Mouse (Mus musculus) stomach, embryonic 14.5 days (tissue): Measurements from ENCODE around the gene Prickle4. TPM values are rescaled to one million over a fixed set of nuclear protein-coding genes. Genes with fewer than 3 reads are reported as not detected.
A peak's percentile ranks its signal among the peaks of the same experiment; 100 is the strongest.

Experiments
- ATAC-seq: fragments of 200-750 bp; cut with Nextera tagmentation; 2 replicates; pipeline ENCODE4 v1.8.0; 2017; ENCODE audit warnings: low read depth, moderate TSS enrichment; ENCODE audit not compliant: insufficient number of reproducible peaks, insufficient read depth, low FRiP score
- H3K27ac ChIP-seq: fragments of 300-500 bp; sonication (generic); 2 replicates; pipeline ENCODE4 v1.5.1; 2014; ENCODE audit warnings: mild to moderate bottlenecking, low read length, moderate library complexity, mixed read lengths
- H3K27me3 ChIP-seq: fragments of 300-500 bp; sonication (generic); 2 replicates; pipeline ENCODE4 v1.6.1; 2014; ENCODE audit warnings: low read length, control low read depth, mixed read lengths; ENCODE audit not compliant: control insufficient read depth, insufficient read depth
- H3K36me3 ChIP-seq: fragments of 300-500 bp; sonication (generic); 2 replicates; pipeline ENCODE4 v1.6.1; 2014; ENCODE audit warnings: mild to moderate bottlenecking, control low read depth, low read length, moderate library complexity, mixed read lengths; ENCODE audit not compliant: control insufficient read depth, insufficient read depth
- H3K4me1 ChIP-seq: fragments of 300-500 bp; sonication (generic); 2 replicates; pipeline ENCODE4 v1.6.1; 2014; ENCODE audit warnings: low read length, control low read depth, mixed read lengths; ENCODE audit not compliant: control insufficient read depth, insufficient read depth
- H3K4me2 ChIP-seq: fragments of 300-500 bp; sonication (generic); replicated peaks from 2 replicates; pipeline ENCODE4 v1.6.1; 2014; ENCODE audit warnings: low read depth, low read length, control low read depth
- H3K4me3 ChIP-seq: fragments of 300-500 bp; sonication (generic); 2 replicates; pipeline ENCODE4 v1.5.1; 2014; ENCODE audit warnings: low read depth, low read length, control low read depth
- H3K9ac ChIP-seq: fragments of 300-500 bp; sonication (generic); replicated peaks from 2 replicates; pipeline ENCODE4 v1.6.1; 2014; ENCODE audit warnings: low read depth, mild to moderate bottlenecking, control low read depth, low read length, moderate library complexity, mixed read lengths
- H3K9me3 ChIP-seq: fragments of 300-500 bp; sonication (generic); 2 replicates; pipeline ENCODE4 v1.6.1; 2016; ENCODE audit warnings: low read depth, low read length, control low read depth; ENCODE audit not compliant: control insufficient read depth
- WGBS: fragments of 180-500 bp; shearing (Covaris S2); extraction: QIAGEN DNeasy Blood & Tissue Kit; methylation state at CpG from one replicate; pipeline ENCODE4 v1.1.7; 2014; 5-methylcytosine and 5-hydroxymethylcytosine counted together
- polyA plus RNA-seq: library from polyadenylated mRNA; unstranded; fragments of >200 nt; fragmentation: Nextera tagmentation; extraction: Ambion mirVana; gene quantifications from 2 replicates; pipeline ENCODE4 v1.2.1, GENCODE M21; 2014

The Prickle4 gene
- 2.0 and 2.1 TPM in 2 replicates for polyA plus RNA-seq

GRCm38 (mm10) chr17:47694503-47695336 lies at the start of gene Prickle4:
Gene Prickle4 (minus strand): TSS chr17:47694736.
- Histone ChIP-seq H3K27me3 (no peaks in the 10 kb centered on the region), H3K4me1 (peaks cover 8% of the 10 kb centered on the region; the same call in 1 of the 2 replicates), H3K4me3 (peak within 1 kb of the TSS; percentile 59), H3K9me3 (no peaks in the 10 kb centered on the region), H3K9ac (peak within 1 kb of the TSS; percentile 74), H3K36me3 (no peaks in the 10 kb centered on the region), H3K27ac (peak within 1 kb of the TSS; percentile 27), H3K4me2 (peak within 1 kb of the TSS; percentile 82)
- WGBS: under 1% methylated on average over 78 of the region's 82 CpGs
- peak; percentile 90 for ATAC-seq

- H3K9ac ChIP-seq: no peak overlapping the region
- WGBS: 93% methylated on average over 14 of the region's 14 CpGs
- H3K9me3 ChIP-seq: no peaks in the 10 kb centered on the region
- no peak overlapping the region for H3K27ac ChIP-seq
- peaks cover 4% of the 10 kb centered on the region for H3K4me1 ChIP-seq
- H3K4me3 ChIP-seq: no peak overlapping the region
- H3K36me3 ChIP-seq: no peaks in the 10 kb centered on the region
- no peak overlapping the region for H3K4me2 ChIP-seq
- no peak for ATAC-seq
- H3K27me3 ChIP-seq: no peaks in the 10 kb centered on the region
These were observed 49.5 kb upstream of the Prickle4 start for GRCm38 (mm10) chr17:47744086-47744485.

GRCm38 (mm10) chr17:47742991-47743734 lies 48.6 kb upstream of the Prickle4 start:
- Histone ChIP-seq H3K9me3 (no peaks in the 10 kb centered on the region), H3K4me1 (peaks cover 6% of the 10 kb centered on the region; the same call in 1 of the 2 replicates), H3K4me3 (no peak overlapping the region), H3K36me3 (no peaks in the 10 kb centered on the region), H3K27me3 (no peaks in the 10 kb centered on the region), H3K27ac (no peak overlapping the region), H3K9ac (no peak overlapping the region), H3K4me2 (no peak overlapping the region)
- ATAC-seq: no peak
- WGBS: 38% methylated on average over 16 of the region's 16 CpGs

GRCm38 (mm10) chr17:47740186-47740585 lies 45.6 kb upstream of the Prickle4 start:
- ATAC-seq: no peak
- 83% methylated on average over 2 of the region's 2 CpGs for WGBS
- peaks cover 6% of the 10 kb centered on the region; the same call in 1 of the 2 replicates for H3K4me1 ChIP-seq
- no peaks in the 10 kb centered on the region for H3K27me3 ChIP-seq
- no peak overlapping the region for H3K27ac ChIP-seq
- H3K36me3 ChIP-seq: no peaks in the 10 kb centered on the region
- H3K4me2 ChIP-seq: no peak overlapping the region
- no peaks in the 10 kb centered on the region for H3K9me3 ChIP-seq
- H3K4me3 ChIP-seq: no peak overlapping the region
- no peak overlapping the region for H3K9ac ChIP-seq

- H3K4me1 ChIP-seq: peaks cover 6% of the 10 kb centered on the region; the same call in 1 of the 2 replicates
- H3K9ac ChIP-seq: no peak overlapping the region
- peak overlapping the region; percentile 97 for H3K4me2 ChIP-seq
- H3K4me3 ChIP-seq: peak overlapping the region; percentile 78
- no peaks in the 10 kb centered on the region for H3K27me3 ChIP-seq
- no peaks in the 10 kb centered on the region for H3K9me3 ChIP-seq
- no peaks in the 10 kb centered on the region for H3K36me3 ChIP-seq
- H3K27ac ChIP-seq: no peak overlapping the region
- no peak for ATAC-seq
- WGBS: 12% methylated on average over 20 of the region's 20 CpGs
These were observed 44.6 kb upstream of the Prickle4 start for GRCm38 (mm10) chr17:47738879-47739798.

GRCm38 (mm10) chr17:47738066-47738878 lies 43.7 kb upstream of the Prickle4 start:
- H3K36me3 ChIP-seq: no peaks in the 10 kb centered on the region
- WGBS: 2% methylated on average over 48 of the region's 61 CpGs
- H3K4me3 ChIP-seq: peak overlapping the region; percentile 78
- no peaks in the 10 kb centered on the region for H3K27me3 ChIP-seq
- H3K4me2 ChIP-seq: peak overlapping the region; percentile 97
- no peaks in the 10 kb centered on the region for H3K9me3 ChIP-seq
- peaks cover 6% of the 10 kb centered on the region; the same call in 1 of the 2 replicates for H3K4me1 ChIP-seq
- peak overlapping the region; percentile 52 for H3K27ac ChIP-seq
- peak; percentile 43 for ATAC-seq
- H3K9ac ChIP-seq: peak overlapping the region; percentile 25; the same call in 1 of the 2 replicates

GRCm38 (mm10) chr17:47737271-47738065 lies 42.9 kb upstream of the Prickle4 start:
- no peaks in the 10 kb centered on the region for H3K36me3 ChIP-seq
- peak overlapping the region; percentile 97 for H3K4me2 ChIP-seq
- H3K9ac ChIP-seq: peak overlapping the region; percentile 60
- H3K4me3 ChIP-seq: peak overlapping the region; percentile 78
- H3K4me1 ChIP-seq: peaks cover 6% of the 10 kb centered on the region; the same call in 1 of the 2 replicates
- peak overlapping the region; percentile 52 for H3K27ac ChIP-seq
- under 1% methylated on average over 37 of the region's 60 CpGs for WGBS
- peak; percentile 88 for ATAC-seq
- no peaks in the 10 kb centered on the region for H3K27me3 ChIP-seq
- no peaks in the 10 kb centered on the region for H3K9me3 ChIP-seq
